Mouse (Mus musculus) right cerebral cortex, adult 18-20 months (tissue): Measurements from ENCODE around the gene Hoxb3.
A peak's percentile ranks its signal among the peaks of the same experiment; 100 is the strongest.

ENCODE experiments used
- DNase-seq: peaks from one replicate; pipeline ENCODE4 v3.0.0; 2022; ENCODE audit warnings: mixed read lengths

Hoxb3 gene

GRCm38 (mm10) chr11:96323154-96323553, at the start of gene Hoxb3:
Gene Hoxb3 (plus strand): TSS chr11:96323326.
- DNase-seq = no peak

- DNase-seq = no peak
Observed at GRCm38 (mm10) chr11:96274428-96274827, 48.7 kb upstream of the Hoxb3 start.

- no peak for DNase-seq
Observed at GRCm38 (mm10) chr11:96275896-96276295, 47.2 kb upstream of the Hoxb3 start.

GRCm38 (mm10) chr11:96277151-96278044, 45.7 kb upstream of the Hoxb3 start:
- no peak for DNase-seq

- DNase-seq = no peak
Observed at GRCm38 (mm10) chr11:96278324-96278723, 44.8 kb upstream of the Hoxb3 start.

- DNase-seq = peak; percentile 78
Observed at GRCm38 (mm10) chr11:96278773-96279172, 44.4 kb upstream of the Hoxb3 start.

GRCm38 (mm10) chr11:96279421-96280233, 43.5 kb upstream of the Hoxb3 start:
- no peak for DNase-seq

GRCm38 (mm10) chr11:96280399-96281378, 42.4 kb upstream of the Hoxb3 start:
- no peak for DNase-seq

GRCm38 (mm10) chr11:96281396-96281795, 41.7 kb upstream of the Hoxb3 start:
- no peak for DNase-seq

- DNase-seq = no peak
Observed at GRCm38 (mm10) chr11:96281855-96282570, 41.1 kb upstream of the Hoxb3 start, which contains the start of gene Hoxb8. Gene Hoxb8 (plus strand): TSS chr11:96281905.

- DNase-seq = no peak
Observed at GRCm38 (mm10) chr11:96282795-96283430, 40.2 kb upstream of the Hoxb3 start.

- no peak for DNase-seq
Observed at GRCm38 (mm10) chr11:96284041-96284749, 38.9 kb upstream of the Hoxb3 start.

GRCm38 (mm10) chr11:96284774-96285734, 38.1 kb upstream of the Hoxb3 start:
- no peak for DNase-seq

- DNase-seq = no peak
Observed at GRCm38 (mm10) chr11:96285771-96286738, 37.1 kb upstream of the Hoxb3 start, which contains the start of gene Hoxb7. Gene Hoxb7 (plus strand): TSS chr11:96286623.

GRCm38 (mm10) chr11:96286739-96287385, 36.3 kb upstream of the Hoxb3 start:
- DNase-seq = no peak

- DNase-seq = no peak
Observed at GRCm38 (mm10) chr11:96287411-96287810, 35.7 kb upstream of the Hoxb3 start.

- DNase-seq = no peak
Observed at GRCm38 (mm10) chr11:96288455-96289221, 34.5 kb upstream of the Hoxb3 start.
